Mouse (Mus musculus) midbrain, postnatal 0 days (tissue): ENCODE data around the gene Ak5. TPM values are rescaled to one million over a fixed set of nuclear protein-coding genes. Genes with fewer than 3 reads are reported as not detected.

Experiments
- ATAC-seq: fragments of 200-750 bp; cut with Nextera tagmentation; 2 replicates; pipeline ENCODE4 v1.8.0; 2017; ENCODE audit warnings: moderate number of reproducible peaks, mild to moderate bottlenecking, moderate TSS enrichment, moderate library complexity; ENCODE audit not compliant: low FRiP score
- DNase-seq: peaks from one replicate; pipeline ENCODE4 v3.0.0-alpha.2; 2015; ENCODE audit warnings: low spot score
- H3K27ac ChIP-seq: fragments of 300-500 bp; sonication (generic); 2 replicates; pipeline ENCODE4 v1.5.1; 2014; ENCODE audit warnings: low read depth, mild to moderate bottlenecking, low read length, mixed read lengths
- H3K27me3 ChIP-seq: fragments of 300-500 bp; sonication (generic); 2 replicates; pipeline ENCODE4 v1.6.1; 2014; ENCODE audit warnings: low read length, control low read depth, mixed read lengths; ENCODE audit not compliant: insufficient read depth
- H3K36me3 ChIP-seq: fragments of 300-500 bp; sonication (generic); 2 replicates; pipeline ENCODE4 v1.6.1; 2014; ENCODE audit warnings: low read length, control low read depth, mixed read lengths; ENCODE audit not compliant: insufficient read depth
- H3K4me1 ChIP-seq: fragments of 300-500 bp; sonication (generic); 2 replicates; pipeline ENCODE4 v1.6.1; 2014; ENCODE audit warnings: mild to moderate bottlenecking, control low read depth, antibody characterized with exemption, low read length, mixed read lengths; ENCODE audit not compliant: insufficient read depth
- H3K4me2 ChIP-seq: fragments of 300-500 bp; sonication (generic); 2 replicates; pipeline ENCODE4 v1.6.1; 2014; ENCODE audit warnings: low read depth, mild to moderate bottlenecking, low read length, mixed read lengths; ENCODE audit not compliant: poor library complexity, severe bottlenecking
- H3K4me3 ChIP-seq: fragments of 300-500 bp; sonication (generic); 2 replicates; pipeline ENCODE4 v1.5.1; 2014; ENCODE audit warnings: low read depth, mild to moderate bottlenecking, low read length, moderate library complexity
- H3K9ac ChIP-seq: fragments of 300-500 bp; sonication (generic); replicated peaks from 2 replicates; pipeline ENCODE4 v1.6.1; 2014; ENCODE audit warnings: mild to moderate bottlenecking, low read length, moderate library complexity, mixed read lengths; ENCODE audit not compliant: poor library complexity, severe bottlenecking
- H3K9me3 ChIP-seq: fragments of 300-500 bp; sonication (generic); 2 replicates; pipeline ENCODE4 v1.6.1; 2016; ENCODE audit warnings: low read length, control low read depth
- CTCF ChIP-seq: IDR thresholded peaks from 2 replicates; pipeline ENCODE4 v1.5.1; 2016; ENCODE audit warnings: antibody characterized with exemption, mild to moderate bottlenecking
- WGBS: fragments of 180-500 bp; shearing (Covaris S2); extraction: QIAGEN DNeasy Blood & Tissue Kit; methylation state at CpG from one replicate; pipeline ENCODE4 v1.1.7; 2014; 5-methylcytosine and 5-hydroxymethylcytosine counted together
- polyA plus RNA-seq: library from polyadenylated mRNA; unstranded; fragments of >200 nt; fragmentation: Nextera tagmentation; extraction: Ambion mirVana; gene quantifications from 2 replicates; pipeline ENCODE4 v1.2.1, GENCODE M21; 2015
- total RNA-seq: library from RNA; depleted of rRNA; stranded (reverse); fragments of >200 nt; gene quantifications from 2 replicates; pipeline ENCODE4 v1.2.3, GENCODE M21; 2014; rRNA removed

The Ak5 gene
- total RNA-seq, result 14.0 and 16.5 TPM in 2 replicates
- 20.5 and 22.3 TPM in 2 replicates for polyA plus RNA-seq

DNA sequence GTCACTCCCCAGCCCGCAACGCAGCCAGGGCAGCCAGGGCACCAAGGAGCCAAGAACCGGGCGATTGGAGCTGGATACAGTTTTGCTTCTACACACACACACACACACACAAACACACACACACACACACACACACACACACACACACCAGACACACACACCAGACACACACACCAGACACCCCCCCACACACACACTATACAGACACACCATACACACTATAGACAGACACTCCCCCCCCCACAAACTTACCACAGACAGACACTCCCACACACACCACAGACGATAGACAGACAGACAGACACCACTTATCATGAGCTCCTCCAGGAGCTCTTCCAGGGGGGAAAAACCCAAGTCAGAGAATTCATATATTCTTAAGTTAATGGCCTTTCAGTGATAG lies at the start of gene Ak5:
TSS of gene Ak5 (minus strand) at position 122 of the 400 bp plus-strand sequence.
- no peak within 1 kb of the TSS for H3K27ac ChIP-seq
- H3K9ac ChIP-seq, result peak within 1 kb of the TSS; percentile 68
- no peak for TF ChIP-seq CTCF
- H3K36me3 ChIP-seq, result no peaks in the 10 kb centered on the region
- no peaks in the 10 kb centered on the region for H3K9me3 ChIP-seq
- ATAC-seq (peak; percentile 47; the same call in 1 of the 2 replicates), DNase-seq (no peak)
- 0 out of 2 replicates have a peak, but pooled peaks cover 4% of the 10 kb centered on the region for H3K27me3 ChIP-seq
- WGBS, result 0% methylated on average over 5 of the region's 5 CpGs
- peak within 1 kb of the TSS; percentile 95 for H3K4me2 ChIP-seq
- peak within 1 kb of the TSS; percentile 67 for H3K4me3 ChIP-seq
- H3K4me1 ChIP-seq, result peaks cover 2% of the 10 kb centered on the region; the same call in 1 of the 2 replicates

DNA sequence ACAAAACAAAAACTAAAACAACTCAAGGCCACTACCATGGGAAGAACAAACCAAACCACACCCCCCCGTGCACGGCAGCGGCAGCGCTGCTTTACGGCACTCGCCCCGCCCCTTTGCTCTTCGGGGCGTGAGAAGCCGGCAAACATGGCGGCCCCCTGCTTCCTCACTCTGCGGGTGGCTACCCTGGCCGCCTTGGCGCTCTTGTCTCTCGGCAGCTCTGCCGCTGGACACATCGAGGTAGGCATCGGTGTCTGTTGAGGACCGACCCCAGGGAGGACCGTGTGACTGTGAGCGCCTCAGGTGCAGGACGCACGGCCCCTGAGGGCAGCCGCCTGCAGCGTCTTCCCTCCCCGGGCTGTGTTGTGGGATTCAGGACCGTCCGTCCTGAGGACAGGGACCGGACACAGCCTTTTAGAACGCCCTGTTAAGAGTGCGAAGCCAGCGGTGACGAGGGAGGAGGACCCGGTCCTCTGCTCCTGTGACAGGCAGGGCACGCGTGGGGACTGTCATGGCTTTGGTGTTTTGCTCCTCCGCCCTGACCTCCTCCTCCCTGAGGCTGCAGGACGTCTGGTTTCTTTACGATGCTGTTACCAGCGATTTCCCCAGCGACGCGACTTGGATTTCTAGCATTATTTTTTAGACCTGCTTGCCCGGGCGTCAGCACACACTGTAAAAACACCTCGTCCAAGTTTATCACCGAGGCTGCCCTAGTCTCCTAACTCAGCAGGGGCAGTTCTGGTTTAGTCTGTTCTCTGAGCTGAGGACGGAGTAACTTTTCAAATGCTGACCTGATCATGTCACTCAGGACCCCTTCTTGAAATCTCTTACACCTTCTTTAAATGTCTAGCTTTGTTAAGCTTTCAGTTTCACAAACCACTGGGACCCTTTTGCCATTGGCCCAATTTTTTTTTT lies 46.1 kb upstream of the Ak5 start, which contains the start of gene Pigk:
TSS of gene Pigk (plus strand) at position 110 of the 912 bp plus-strand sequence.
- peak within 1 kb of the TSS; percentile 95 for H3K9ac ChIP-seq
- peak within 1 kb of the TSS; percentile 81 for H3K4me2 ChIP-seq
- under 1% methylated on average over 48 of the region's 48 CpGs for WGBS
- H3K27ac ChIP-seq, result peak within 1 kb of the TSS; percentile 75
- TF ChIP-seq CTCF, result no peak
- DNase-seq, result peak; percentile 92
- H3K36me3 ChIP-seq, result 0 out of 2 replicates have a peak, but pooled peaks cover 3% of the 10 kb centered on the region
- no peaks in the 10 kb centered on the region for H3K27me3 ChIP-seq
- peaks cover 5% of the 10 kb centered on the region; the same call in 1 of the 2 replicates for H3K4me1 ChIP-seq
- peak within 1 kb of the TSS; percentile 98 for H3K4me3 ChIP-seq
- no peaks in the 10 kb centered on the region for H3K9me3 ChIP-seq
- ATAC-seq, result peak; percentile 87

DNA sequence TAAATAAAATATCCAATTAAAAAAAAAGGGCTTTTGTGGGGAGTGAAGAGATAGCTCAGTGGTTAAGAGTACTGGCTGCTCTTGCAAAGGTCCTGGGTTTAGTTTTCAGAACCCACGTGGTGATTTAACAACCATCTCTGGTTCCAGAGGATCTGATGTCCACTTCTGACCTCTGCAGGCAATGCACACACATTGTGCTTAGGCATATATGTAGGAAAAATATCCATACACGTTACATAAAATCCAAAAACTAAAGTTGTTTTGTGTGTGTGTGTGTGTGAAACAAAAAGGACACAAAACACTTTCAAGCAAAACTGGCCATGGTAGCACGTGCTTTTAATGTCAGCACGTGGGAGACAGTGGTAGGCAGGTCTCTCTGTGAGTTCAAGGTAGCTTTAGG lies 44.8 kb upstream of the Ak5 start:
- 74% methylated on average over 4 of the region's 4 CpGs for WGBS
- ATAC-seq, result no peak
- H3K4me3 ChIP-seq, result no peak overlapping the region
- H3K27me3 ChIP-seq, result no peaks in the 10 kb centered on the region
- H3K27ac ChIP-seq, result no peak overlapping the region
- TF ChIP-seq CTCF, result peak; percentile 21; the same call in 1 of the 2 replicates
- DNase-seq, result no peak
- H3K4me1 ChIP-seq, result peaks cover 5% of the 10 kb centered on the region; the same call in 1 of the 2 replicates
- H3K4me2 ChIP-seq, result no peak overlapping the region
- H3K9me3 ChIP-seq, result no peaks in the 10 kb centered on the region
- no peak overlapping the region for H3K9ac ChIP-seq
- no peaks in the 10 kb centered on the region for H3K36me3 ChIP-seq

DNA sequence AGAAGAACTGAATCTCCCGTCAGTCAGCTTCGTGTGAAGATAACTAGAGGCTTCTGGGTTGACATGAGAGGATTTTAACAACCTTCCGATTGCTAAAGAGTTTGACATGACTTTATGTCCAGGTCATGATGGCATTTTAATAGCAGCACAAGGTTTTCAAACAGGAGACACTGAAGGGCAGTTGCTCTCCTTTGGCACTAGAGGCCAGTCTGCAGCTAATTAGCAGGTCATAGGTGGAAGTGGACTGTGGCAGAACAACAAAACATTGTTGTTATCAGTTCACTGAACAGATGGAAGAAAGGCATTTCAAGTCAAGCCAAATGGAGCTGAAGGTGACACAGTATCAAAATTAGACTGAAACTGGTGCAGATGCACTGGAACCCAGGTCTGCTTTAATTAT lies 41.8 kb upstream of the Ak5 start:
- H3K9ac ChIP-seq, result no peak overlapping the region
- H3K27ac ChIP-seq, result no peak overlapping the region
- H3K4me2 ChIP-seq, result no peak overlapping the region
- no peak for TF ChIP-seq CTCF
- H3K36me3 ChIP-seq, result no peaks in the 10 kb centered on the region
- no peaks in the 10 kb centered on the region for H3K27me3 ChIP-seq
- H3K4me1 ChIP-seq, result peaks cover 4% of the 10 kb centered on the region; the same call in 1 of the 2 replicates
- no peak overlapping the region for H3K4me3 ChIP-seq
- WGBS, result 91% methylated on average over 3 of the region's 3 CpGs
- DNase-seq, result no peak
- ATAC-seq, result no peak
- no peaks in the 10 kb centered on the region for H3K9me3 ChIP-seq

- no peak for TF ChIP-seq CTCF
- Histone ChIP-seq H3K4me2 (no peak overlapping the region), H3K9me3 (no peaks in the 10 kb centered on the region), H3K4me1 (no peaks in the 10 kb centered on the region), H3K9ac (no peak overlapping the region), H3K27me3 (no peaks in the 10 kb centered on the region), H3K27ac (no peak overlapping the region), H3K4me3 (no peak overlapping the region), H3K36me3 (no peaks in the 10 kb centered on the region)
- 89% methylated on average over 5 of the region's 5 CpGs for WGBS
- DNase-seq (no peak), ATAC-seq (no peak)
Measured at GRCm38 (mm10) chr3:152707321-152707823, 39.2 kb upstream of the Ak5 start.

GRCm38 (mm10) chr3:152706901-152707300 lies 38.7 kb upstream of the Ak5 start:
- H3K4me2 ChIP-seq, result no peak overlapping the region
- DNase-seq (no peak), ATAC-seq (no peak)
- H3K27ac ChIP-seq, result no peak overlapping the region
- no peaks in the 10 kb centered on the region for H3K27me3 ChIP-seq
- H3K9ac ChIP-seq, result no peak overlapping the region
- 92% methylated on average over 2 of the region's 2 CpGs for WGBS
- no peak overlapping the region for H3K4me3 ChIP-seq
- H3K4me1 ChIP-seq, result no peaks in the 10 kb centered on the region
- no peak for TF ChIP-seq CTCF
- no peaks in the 10 kb centered on the region for H3K36me3 ChIP-seq
- no peaks in the 10 kb centered on the region for H3K9me3 ChIP-seq
